Mouse (Mus musculus) CD4-positive helper T cell, adult 2 months (primary cell): ENCODE measurements around the gene Olig2.

Experiments used
- DNase-seq: peaks from one replicate; pipeline ENCODE4 v3.0.0-alpha.2; 2012; ENCODE audit warnings: low read depth, missing footprints, low spot score

The Olig2 gene

DNA sequence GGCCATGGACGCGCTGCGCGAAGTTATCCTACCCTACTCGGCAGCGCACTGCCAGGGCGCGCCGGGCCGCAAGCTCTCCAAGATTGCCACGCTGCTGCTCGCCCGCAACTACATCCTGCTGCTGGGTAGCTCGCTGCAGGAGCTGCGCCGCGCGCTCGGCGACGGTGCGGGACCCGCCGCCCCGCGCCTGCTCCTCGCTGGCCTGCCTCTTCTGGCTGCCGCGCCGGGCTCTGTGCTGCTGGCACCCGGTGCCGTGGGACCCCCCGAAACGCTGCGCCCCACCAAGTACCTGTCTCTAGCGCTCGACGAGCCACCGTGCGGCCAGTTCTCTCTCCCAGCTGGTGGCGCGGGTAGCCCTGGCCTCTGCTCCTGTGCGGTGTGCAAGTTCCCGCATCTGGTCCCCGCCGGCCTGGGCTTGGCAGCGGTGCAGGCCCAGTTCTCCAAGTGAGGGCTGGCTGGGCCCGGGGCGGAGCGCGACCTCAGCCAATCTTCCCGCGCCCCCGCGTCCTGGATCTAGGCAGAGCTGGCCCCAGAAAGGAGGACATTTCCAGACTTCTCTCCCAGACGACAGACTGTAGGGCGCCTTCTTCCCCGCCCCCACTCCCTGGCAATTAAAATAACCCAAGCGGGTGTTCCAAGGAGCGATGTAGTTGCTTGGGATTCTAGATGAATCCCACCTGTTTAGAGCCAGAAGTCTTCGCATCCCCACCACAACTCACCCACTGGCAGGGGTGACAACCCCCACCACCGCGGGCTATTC, 45.1 kb downstream of the Olig2 start:
- no peak for DNase-seq

DNA sequence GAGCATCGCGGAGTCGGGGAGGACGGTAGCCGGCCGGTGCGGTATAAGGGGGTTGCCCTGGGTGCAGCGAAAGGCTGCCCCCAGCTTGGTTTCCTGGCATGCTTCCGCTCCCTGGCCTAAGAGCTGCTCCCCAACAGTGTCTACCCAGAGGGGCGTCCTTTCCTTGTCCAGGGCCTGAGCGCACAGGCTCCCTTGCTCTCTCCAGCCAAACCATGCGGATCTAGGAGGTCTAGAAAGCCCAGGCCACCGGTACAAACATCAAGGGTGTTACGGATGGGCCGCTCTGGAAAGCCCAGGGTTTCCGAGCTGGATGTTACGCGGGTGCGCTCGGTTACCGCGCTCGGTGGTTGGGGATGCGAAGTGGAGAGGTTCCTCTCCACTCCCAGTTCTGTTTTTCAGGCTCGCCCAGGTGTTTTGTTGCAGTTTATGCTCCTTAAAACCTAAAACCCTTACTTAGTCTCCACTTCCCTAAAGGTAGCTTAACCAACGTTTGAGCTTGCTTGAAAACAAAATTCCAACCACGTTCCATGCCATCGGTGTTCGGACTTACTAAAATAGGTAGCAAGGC, 45.8 kb downstream of the Olig2 start:
- DNase-seq: no peak

DNA sequence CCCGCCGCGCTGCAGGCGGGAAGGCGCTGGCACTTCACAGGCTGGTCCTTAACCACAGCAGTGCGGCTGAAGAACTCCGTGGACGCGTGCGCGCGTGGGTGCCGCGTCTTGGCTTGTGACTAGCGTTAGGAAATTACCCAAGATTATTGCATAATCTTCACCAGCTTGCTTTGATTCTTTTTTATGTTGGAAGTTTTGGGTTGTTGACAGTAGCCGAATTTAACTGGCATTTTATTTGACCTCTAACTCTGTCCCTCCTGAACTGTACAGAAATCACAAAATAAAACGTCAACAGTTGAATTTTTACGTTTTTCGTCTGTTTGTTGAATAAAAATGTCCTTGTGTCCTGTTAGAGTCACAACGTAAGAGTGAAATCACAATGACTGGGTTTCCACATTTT, 46.4 kb downstream of the Olig2 start:
- DNase-seq: no peak
